Mouse (Mus musculus): ENCODE measurements around the gene Tnxb.
"Not testable (repeated sequence)": the region's sequence is repeated elsewhere in the genome, so short reads cannot be mapped to it uniquely, and the experiment has no call there.

Tnxb gene

DNA sequence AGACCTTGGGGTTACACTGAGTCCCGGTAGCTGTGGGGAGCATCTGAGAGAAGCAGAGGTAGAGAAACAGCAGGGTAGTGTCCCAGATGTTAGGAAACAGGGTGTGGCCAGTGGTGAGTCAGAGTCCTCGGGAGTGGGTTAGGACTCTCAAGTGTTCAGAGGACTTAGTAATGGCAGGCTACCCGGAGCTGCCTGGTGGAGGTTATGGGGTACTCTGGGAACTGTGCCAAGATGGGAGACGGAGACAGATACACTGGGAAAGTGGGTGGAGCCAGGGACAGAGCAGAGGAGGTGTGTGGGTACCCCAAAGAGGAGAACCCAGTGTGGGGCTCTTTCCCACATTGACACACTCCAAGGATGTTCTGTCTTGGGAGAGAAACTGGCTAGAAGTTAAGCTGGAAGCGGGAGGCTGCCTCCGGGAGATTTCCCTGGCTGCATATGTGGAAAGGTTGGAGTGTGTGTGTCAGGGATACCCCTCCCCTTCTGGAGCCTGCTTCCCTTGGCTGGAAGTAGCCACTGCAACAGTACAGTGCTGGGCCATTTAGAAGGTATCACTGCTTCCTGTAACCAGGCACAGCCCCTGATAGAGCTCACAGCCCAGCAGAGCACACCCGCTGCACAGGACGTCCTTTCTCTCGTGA lies 14.0 kb downstream of the Tnxb start:
- no peak for DNase-seq (ENCODE audit: extremely low spot score)

DNA sequence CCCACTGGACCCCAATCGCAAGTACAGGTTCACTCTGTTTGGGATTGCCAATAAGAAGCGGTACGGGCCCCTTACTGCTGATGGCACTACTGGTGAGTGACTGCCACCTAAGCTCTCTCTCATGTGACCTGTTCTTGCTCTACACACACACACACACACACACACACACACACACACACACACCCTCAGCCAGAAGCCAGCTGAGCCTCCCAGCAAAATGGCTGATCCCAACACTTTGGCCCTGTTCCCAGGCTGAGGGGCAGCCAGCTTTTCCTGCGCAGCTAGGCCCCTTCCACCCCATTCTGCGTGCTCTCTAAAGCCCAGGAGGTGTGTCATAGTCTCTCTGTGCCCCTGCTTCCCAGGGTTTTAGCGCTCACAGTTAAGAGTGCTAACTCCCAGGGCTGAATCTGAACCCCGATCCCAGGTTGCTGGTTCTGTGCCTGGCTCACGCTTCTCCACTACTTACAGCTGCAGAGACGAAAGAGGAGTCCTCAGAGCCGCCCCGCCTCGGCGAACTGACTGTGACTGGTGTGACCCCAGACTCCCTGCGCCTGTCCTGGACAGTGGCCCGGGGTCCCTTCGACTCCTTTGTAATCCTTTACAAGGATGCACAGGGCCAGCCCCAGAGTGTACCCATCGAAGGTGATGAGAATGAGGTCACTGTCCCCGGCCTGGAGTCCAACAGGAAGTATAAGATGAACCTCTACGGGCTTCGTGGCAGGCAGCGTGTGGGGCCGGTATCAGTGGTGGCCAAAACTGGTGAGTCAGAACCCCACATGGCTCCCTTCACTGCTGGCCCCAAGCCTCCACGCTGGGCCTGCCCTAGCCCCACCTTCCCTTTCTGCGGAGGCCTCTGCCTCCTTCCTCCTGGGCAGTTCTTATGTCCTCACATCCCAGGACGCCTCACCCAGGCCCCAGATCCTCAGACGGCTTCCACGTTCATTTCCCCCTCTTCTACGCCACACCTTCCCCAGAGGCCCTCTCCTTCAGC lies 15.1 kb downstream of the Tnxb start:
- no peak for DNase-seq (ENCODE audit: extremely low spot score)

DNA sequence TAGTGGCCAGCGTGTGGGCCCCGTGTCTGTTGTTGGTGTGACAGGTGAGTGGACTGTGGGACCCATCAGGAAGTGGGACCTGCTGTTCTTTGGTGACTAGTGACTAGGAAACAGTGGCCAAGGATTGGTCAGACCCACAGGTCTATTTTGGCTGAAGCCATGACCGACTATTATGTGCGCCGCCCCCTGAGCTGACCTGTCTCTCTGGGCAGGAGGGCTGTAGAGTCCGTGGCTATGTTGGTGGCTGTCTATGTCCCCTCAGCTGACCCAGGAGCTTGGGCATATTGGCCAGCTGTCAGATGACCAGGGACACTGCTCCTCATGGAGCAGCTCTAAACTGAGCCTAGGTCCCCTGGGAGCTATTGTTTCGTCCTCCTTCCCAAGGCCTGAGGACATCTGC lies 18.6 kb downstream of the Tnxb start:
- no peak for DNase-seq (ENCODE audit: extremely low spot score)

DNA sequence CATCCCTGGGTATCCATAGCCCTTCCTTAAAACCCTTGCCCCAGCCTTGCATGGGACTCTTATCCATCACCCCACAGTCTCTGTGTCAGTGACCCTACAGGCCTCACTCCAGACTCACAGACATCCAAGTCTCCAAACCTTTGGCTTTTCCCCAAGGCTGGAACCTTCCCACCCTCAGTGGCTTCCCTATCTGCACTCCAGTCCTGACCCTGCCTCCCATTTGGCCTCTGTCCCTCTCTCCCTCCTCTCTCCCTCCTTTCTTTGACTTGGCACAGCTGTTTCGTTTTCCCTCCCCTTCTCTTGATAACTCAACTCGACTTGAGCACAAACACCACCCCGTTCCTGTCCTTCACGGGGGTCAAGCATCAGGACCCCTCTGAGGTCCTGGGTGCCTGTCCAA lies 20.1 kb downstream of the Tnxb start:
- no peak for DNase-seq (ENCODE audit: extremely low spot score)

DNA sequence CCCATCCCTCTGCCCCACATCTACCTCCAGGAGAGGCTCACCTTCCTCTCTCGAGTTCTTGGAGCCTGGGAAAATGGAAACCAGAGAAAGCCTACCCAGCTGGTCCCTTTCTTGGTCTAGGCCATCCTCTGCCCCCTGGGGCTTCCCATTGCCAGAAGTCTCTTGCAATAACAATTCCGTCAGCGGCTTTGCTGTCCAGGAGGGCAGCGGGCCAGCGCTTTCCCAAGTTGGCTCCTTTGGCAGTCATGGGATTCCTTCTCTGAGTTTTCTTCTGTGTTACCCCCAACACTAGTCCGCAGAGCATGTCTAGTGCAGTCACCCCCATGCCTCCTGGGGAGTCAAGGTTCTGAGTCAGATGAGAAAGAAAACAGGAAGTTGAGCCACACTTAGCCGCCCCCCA lies 22.6 kb downstream of the Tnxb start:
- DNase-seq (ENCODE audit: extremely low spot score), result no peak

DNA sequence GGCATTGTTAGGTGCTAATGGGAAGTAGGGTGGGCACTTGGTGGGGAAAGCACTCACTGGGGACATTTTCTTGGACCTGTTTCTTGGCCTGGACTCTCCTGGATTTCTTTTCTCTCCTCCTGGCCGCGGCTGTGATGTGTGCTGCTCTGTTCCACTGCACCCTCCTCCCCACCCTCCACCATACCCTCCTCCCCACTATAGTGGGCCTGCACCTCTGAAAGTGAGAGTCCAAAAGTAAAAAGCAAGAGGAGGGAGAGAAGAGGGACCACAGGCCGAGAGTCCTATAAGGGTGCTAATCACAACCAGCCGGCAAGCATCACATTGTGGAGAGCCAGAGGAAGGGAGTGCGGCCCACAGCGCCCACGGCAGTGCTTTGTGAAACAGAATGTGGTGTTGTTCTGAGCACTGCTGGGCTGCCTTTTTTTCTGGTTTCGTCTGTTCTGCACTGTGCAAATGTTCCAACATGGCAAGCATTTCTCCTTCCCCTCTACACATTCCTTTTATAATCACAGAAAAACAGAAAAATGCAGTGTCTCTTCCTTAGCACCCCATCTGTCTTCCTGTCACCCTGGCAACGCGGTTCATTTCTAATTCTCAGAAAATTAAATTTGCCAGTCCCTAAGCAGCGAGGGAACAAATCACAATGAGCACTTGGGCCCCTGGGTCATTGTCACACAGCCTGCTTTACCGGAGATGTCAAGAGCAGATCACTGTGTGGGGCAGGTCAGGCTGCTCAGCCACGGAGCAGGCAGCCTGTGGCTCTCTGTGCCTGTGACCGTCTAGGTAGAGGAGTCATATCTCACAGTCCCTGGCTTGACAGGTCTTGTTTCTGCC lies 29.5 kb downstream of the Tnxb start:
- DNase-seq (ENCODE audit: extremely low spot score), result no peak

DNA sequence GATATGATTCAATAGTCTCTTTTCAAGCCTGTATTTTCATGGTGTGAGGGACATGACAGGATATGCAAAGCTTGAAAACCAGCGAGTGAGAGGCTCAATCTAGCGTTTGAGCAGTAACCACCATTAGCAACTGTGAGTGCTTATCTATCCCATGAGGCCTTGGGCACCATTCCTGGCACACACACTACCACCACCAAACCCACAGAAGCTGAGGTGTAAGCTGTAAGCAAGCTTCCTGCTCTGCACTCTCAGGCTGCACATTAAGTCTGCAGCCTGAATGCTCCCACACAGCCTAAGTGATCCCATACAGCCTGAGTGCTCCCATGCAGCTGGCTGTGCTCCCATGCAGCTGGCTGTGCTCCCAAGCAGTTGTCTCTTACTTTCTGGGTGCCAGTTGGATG lies 30.3 kb downstream of the Tnxb start:
- no peak for DNase-seq (ENCODE audit: extremely low spot score)

DNA sequence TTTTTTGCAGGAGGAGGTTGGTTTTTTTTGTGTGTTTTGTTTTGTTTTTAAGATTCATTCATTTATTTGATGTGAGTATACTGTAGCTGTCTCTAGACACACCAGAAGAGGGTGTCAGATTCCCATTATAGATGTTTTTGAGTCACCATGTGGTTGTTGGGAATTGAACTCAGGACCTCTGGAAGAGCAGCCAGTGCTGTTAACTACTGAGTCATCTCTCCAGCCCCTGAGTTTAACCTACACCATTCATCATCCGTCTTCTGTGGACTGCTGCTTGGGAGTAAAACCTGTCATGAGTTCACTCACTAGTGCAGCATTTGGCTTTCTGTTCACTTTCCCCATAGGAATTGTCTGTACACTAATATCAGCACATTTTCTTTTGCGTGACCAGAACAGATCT lies 36.1 kb downstream of the Tnxb start:
- DNase-seq (ENCODE audit: extremely low spot score), result not testable (repeated sequence)

DNA sequence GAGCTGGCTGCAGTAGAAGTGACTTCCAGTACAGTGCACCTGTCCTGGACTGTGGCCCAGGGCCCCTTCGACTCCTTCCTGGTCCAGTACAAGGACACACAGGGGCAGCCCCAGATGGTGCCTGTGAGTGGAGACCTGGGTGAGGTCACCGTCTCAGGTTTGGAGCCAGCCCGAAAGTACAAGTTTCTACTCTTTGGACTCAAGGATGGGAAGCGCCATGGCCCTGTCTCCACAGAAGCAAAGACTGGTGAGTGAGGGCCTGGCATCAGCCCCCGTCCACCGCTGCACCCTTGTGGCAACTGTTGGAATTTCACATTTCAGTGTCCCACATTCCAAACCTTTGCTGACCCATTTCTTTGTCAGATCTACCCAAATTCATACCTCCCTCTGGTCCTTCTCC lies 42.6 kb downstream of the Tnxb start:
- peak; percentile 33 for DNase-seq (ENCODE audit: extremely low spot score)

DNA sequence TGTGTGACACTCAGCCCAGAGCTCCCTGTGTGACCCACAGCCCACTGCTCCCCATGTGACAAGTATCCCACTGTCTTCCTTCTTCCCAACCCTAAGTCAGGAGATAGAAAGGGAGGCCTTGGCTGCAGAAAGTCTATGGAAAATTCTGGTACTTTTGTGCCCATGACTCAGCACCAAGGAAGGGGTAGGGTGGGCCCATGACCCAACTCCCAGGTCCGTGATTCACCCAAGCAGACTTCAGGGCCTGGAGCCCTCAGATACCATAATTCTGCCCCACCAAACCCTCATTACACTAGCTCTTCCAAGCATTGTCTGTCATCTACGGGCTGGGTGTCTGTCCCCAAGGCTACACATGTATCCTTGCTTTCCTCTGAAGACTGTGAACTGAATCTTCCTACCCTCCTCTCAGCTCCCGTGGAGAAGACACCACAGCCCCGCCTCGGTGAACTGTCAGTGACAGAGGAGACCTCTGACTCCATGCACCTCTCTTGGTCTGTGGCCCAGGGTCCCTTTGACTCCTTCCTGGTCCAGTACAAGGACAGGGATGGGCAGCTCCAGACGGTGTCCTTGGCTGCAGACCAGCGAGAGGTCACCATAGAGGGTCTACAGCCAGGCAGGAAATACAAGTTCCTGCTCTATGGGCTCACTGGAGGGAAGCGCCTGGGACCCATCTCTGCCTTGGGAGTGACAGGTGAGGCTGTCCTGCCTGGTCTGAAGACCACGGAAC lies 44.0 kb downstream of the Tnxb start:
- not testable (repeated sequence) for DNase-seq (ENCODE audit: extremely low spot score)

DNA sequence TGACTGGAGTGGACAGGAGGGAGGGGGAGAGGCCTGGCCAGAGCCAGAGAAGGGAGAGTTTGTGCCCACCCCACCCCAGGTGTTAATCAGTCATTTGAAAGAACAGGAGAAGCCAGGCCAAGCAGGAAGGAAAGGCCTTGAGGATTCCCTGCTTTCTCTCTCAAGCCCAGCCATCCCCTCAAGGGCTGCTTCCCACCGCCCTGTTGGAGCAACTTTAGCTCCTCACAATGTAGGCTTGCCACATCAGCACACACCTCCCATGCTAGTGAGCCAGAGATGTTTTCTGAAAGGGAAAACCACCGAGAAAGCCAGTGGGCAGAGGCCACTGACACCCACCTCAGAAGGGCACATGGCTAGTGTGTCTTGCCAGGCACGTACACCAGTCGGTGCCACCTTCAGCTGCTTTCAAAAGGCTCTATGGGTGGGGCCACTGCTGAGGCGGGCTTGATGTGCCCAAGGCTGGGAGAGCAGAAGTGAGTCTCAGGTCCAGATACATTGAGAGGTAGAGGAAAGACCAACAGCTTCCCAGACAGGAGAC lies 44.6 kb downstream of the Tnxb start:
- DNase-seq (ENCODE audit: extremely low spot score), result not testable (repeated sequence)

DNA sequence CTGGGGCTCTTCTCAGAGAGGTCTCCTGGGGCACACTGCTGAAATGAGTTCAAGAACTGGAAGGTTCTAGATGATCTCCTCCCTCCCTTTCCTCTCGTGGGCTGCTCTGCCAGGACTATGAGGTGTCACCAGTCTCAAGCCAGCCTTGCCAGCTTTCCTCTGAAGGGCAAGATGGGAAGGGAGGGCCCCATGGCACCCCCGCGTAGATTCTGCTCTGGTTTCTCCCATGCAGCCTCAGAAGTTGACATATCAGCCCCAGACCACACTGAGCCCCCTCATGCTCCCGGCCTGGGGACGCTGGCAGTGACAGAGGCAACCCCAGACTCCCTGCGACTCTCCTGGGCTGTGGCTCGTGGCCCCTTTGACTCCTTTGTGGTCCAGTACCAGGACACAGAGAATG lies 45.1 kb downstream of the Tnxb start:
- DNase-seq (ENCODE audit: extremely low spot score), result not testable (repeated sequence)

DNA sequence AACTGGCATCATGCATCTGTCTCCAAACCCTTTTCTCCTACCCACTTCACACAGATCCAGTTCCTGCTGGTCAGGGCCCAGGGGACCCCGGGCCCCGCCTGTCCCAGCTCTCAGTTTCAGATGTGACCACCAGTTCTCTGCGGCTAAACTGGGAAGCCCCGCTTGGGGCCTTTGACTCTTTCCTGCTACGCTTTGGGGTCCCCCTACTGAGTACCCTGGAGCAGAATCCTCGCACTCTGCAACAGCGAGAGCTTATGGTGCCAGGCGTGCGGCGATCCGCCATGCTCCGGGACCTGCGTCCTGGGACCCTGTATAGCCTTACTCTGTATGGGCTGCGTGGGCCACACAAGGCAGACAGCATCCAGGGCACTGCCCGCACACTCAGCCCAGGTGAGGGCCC lies 45.9 kb downstream of the Tnxb start:
- no peak for DNase-seq (ENCODE audit: extremely low spot score)

DNA sequence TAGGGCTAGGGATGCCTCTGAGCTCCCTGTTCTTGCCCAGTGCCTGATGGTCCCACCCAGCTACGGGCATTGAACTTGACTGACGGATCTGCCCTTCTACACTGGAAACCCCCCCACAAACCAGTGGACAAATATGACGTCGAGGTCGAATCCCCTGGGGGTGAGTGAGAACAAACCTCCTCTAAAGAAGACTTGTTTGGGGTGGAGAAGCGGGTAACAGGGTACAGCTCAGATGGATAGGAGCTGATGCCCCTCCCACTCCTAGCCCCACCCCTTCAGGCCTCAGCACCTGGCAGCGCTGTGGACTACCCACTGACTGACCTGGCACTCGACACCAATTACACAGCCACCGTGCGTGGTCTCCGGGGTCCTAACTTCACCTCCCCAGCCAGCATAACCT lies 47.1 kb downstream of the Tnxb start:
- DNase-seq (ENCODE audit: extremely low spot score), result no peak

DNA sequence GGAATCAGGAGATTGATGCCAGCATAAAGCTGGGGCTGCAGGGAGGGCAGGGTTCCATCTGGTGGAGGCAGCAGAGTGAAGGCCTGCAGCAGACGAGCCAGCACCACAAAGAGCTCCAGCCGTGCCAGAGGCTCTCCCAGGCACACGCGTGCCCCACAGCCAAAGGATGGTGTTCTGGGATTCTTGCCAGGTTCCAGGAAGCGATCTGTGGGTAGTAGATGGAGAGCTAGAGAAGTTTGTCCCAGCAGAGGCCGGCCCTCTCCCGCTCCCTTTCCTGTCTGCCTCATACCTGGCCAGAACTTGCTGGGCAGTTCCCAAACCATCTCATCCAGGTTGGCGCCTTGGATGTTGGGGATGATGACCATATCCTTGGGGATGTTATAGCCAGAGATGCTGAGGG lies 49.6 kb downstream of the Tnxb start:
- not testable (repeated sequence) for DNase-seq (ENCODE audit: extremely low spot score)

DNA sequence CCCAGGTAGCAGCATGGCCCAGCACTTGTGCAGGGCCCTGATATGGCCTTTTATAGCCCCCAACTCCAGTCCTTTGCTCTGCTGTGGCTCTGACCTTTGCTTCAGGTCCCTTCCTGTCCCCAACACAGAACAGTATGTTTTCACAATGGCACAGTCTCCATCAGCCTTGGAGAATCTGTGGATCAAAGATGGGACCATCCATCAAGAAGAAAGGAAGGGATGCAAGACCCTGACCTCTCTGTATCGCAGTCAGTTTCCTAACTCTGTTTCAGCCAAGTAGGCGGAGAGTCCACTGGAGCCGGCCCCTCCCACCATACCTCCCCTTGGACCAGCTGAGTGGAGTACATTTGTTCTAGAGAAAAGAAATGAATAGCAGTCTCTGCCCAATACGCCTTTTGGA lies 51.9 kb downstream of the Tnxb start:
- DNase-seq (ENCODE audit: extremely low spot score), result not testable (repeated sequence)

DNA sequence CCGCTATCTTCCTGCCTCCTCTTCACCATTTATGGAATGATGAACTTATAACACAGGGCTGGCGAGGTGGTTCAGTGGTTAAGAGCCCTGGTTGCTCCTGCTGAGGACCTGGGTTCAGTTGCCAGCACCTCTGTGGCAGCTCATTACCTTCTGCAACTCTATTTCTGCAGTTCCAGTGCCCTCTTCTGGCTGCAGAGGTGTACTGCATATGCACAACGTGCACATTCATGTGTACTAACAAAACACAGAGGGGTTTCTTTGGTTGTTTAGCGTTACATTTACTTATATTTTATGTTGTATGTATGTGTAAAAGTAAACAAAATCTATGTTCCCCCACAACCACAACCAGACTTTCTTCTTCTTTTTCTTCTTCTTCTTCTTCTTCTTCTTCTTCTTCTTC lies 52.7 kb downstream of the Tnxb start:
- no peak for DNase-seq (ENCODE audit: extremely low spot score)

DNA sequence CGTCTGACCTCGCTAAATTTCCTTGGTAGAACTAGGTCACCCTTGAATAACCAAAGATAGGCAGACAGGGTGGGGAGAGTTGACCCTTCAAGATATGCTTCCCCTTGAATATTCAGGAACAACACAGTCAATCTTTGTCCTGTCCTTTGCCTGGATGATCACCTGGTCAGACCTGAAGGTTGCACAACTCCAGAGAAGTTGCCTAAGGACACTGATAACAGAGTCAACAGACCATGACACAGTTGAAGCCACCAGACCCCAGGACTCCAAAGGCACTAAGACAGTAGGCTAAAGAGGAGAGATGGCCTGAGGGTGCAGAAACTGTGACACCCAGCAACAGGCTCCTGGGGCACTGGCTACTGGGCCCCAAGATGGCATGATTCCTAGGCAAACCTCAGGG lies 57.6 kb downstream of the Tnxb start:
- no peak for DNase-seq (ENCODE audit: extremely low spot score)

DNA sequence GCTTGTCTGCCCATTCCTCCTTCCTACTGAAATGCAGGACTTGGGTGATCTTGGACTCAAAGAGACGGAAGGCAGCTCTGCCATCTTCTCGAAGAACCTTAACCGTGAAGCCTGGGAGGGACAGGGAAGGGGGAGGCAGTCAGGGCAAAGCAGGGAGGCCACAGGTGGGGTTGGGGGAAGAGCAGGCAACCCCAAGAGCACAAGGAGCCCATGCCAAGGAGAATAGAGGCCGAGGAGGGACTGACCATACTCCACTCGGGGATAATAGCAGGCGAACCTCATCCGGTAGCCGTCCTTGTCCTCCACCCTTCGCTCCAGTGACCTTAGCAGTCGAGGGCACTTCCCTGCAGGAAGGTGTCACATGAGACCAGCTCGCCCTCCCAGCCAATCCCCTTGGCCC lies 58.8 kb downstream of the Tnxb start:
- DNase-seq (ENCODE audit: extremely low spot score), result not testable (repeated sequence)

DNA sequence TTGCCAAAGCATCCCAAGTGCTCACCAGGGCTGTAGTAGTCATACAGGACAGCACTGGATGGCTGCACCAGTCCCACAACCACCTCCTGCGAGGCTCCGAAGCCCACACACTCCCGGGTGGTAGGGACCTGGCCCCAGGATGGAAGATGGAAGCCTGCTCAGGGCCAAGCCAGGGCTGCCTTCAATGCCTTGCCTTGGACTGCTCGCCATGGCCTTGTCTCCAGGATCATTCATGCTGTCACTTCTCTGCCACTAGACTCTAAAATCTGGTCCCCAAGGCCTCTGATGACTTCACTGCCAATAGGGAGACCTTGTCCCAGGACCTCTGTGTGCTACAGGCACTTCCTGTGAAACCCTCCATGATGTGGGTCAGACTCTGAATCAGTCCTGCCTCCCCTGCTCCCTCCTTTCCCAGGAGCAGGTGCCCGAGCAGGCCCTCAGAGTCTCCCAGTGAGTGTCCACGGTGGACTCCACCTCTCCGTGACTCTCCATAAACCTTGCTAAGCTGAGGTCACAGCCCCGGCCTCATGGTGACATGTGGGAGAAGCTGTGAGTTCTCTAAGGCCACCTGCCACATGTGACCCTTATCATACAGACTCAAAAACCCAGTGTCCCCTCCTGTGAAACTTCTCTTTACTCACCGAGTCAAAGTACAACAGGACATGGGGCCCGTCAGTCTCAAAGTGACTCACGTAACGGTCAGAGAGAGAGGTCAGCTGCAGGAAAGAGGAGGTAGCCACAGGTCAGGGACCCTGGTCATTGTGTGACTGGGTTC lies 59.6 kb downstream of the Tnxb start:
- not testable (repeated sequence) for DNase-seq (ENCODE audit: extremely low spot score)

All from embryo, embryonic 9.5 days (tissue).